ENCODE assay signal across 8 mouse cellular contexts in the genomic region with DNA sequence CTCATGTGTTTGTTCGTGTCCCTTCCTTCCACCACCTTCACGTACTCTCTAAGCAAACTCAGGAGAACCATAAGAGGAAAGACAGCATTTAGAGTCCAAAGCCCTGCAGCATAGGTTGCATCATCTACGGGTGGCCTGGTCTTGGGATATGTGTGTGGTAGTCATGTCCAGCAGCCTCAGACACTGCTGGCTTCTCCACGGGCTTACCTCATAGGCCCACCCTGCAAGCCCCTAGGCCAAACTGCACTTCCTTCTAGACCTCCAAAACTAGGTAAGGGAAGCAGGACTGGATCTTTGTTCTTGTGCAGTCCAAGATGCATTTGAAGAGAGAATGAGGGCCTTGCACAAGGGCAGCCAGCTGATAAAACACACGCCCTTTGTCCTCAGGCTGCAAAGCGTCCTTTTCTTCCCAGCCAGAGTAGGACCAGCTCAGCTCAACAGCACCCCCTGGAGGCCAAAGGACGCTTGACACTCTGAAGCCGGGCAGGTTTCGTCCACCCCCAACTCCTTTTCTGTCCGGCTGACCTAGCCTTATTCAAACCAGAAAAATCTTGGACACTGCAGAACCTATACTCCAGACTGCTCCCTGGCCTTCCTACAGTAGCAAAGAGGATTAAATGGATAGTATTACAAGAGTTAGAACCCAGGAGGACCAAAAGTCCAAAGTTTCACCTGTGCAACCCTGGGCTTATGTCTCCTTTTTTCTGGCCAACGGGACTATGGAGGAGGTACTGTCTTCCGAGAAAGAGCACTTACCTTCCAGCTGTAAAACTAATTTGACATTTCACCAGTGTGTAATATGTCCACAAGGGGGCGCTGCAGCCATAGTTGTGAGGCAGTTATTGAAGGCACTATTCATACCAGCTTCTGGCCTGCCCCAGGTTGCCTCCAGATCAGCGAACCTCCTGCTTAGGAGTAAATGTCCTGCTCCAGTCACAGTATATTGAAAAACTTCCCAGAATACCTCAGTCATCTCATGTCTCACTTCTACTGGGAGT. TPM values are rescaled to one million over a fixed set of nuclear protein-coding genes. Genes with fewer than 3 reads are reported as not detected.
A peak's percentile ranks its signal among the peaks of the same experiment; 100 is the strongest.
DNase-seq lines count a peak whose midpoint lies in the region; ATAC-seq and TF ChIP-seq lines count a peak whose summit lies in the region.

No protein-coding gene starts in this region.

- H3K4me3 ChIP-seq in embryonic fibroblast, embryonic 13.5 days (ENCODE audit: insufficient read depth, low read length) = no peak overlapping the region
- no peak overlapping the region for H3K4me3 ChIP-seq in heart, embryonic 15.5 days

- no peaks in the 10 kb centered on the region for H3K36me3 ChIP-seq in heart, embryonic 15.5 days

- no peaks in the 10 kb centered on the region for H3K4me1 ChIP-seq in embryonic fibroblast, embryonic 13.5 days (ENCODE audit: control insufficient read depth, insufficient read depth, low read length)
- H3K4me1 ChIP-seq in heart, embryonic 15.5 days (replicated peaks) = peaks cover 17% of the 10 kb centered on the region

- DNase-seq in CD4-positive helper T cell, adult 2 months (ENCODE audit: low read depth, low spot score) = peak; percentile 42
- peak; percentile 77 to 79 for DNase-seq in adrenal gland, postnatal 36 days
- DNase-seq in kidney, postnatal 4 days = peak; percentile 86 to 87
- peak; percentile 73 to 80 for DNase-seq in lung, adult 18-20 months
- peak; percentile 84 for DNase-seq in ovary, postnatal 14 days (ENCODE audit: low spot score)
- DNase-seq in thymus, postnatal 36 days = peak; percentile 23 to 33

- no peak for TF ChIP-seq POLR2A in embryonic fibroblast, embryonic 13.5 days (IDR thresholded peaks at IDR 0.05; ENCODE audit: low read depth, low read length)

- 25% methylated on average over 14 of the region's 14 CpGs for WGBS in heart, embryonic 15.5 days

- H3K27ac ChIP-seq in embryonic fibroblast, embryonic 13.5 days (ENCODE audit: insufficient read depth, low read length) = no peak overlapping the region
- H3K27ac ChIP-seq in heart, embryonic 15.5 days = peak overlapping the region; percentile 34; the same call in 1 of the 2 replicates

- no peaks in the 10 kb centered on the region for H3K27me3 ChIP-seq in heart, embryonic 15.5 days

- H3K9me3 ChIP-seq in heart, embryonic 15.5 days (replicated peaks) = no peaks in the 10 kb centered on the region

- TF ChIP-seq CTCF in embryonic fibroblast, embryonic 13.5 days (IDR thresholded peaks at IDR 0.05; ENCODE audit: borderline replicate concordance, insufficient read depth, low read length) = peak; percentile 92

- no peak for ATAC-seq in heart, embryonic 15.5 days (replicated peaks; ENCODE audit: insufficient number of reproducible peaks, insufficient read depth, low FRiP score, low read depth)

- H3K4me2 ChIP-seq in heart, embryonic 15.5 days = peak overlapping the region; percentile 30; the same call in 1 of the 2 replicates

- H3K9ac ChIP-seq in heart, embryonic 15.5 days = no peak overlapping the region

RNA-seq across cellular contexts. Expression of a gene that starts 20.6 kb away (rescaled TPM):
- total RNA-seq in adrenal gland, postnatal 36 days (2021) = 1 to 10 TPM; 3.9 to 6.8 TPM
- polyA plus RNA-seq in embryonic fibroblast, embryonic 13.5 days (2011; ENCODE audit: insufficient read length, low read depth, missing spikeins) = 4.7 and 10.8 TPM in 2 replicates
- 42.6 and 82.2 TPM in 2 replicates for polyA plus RNA-seq in heart, embryonic 15.5 days (2015; fragmentation: Nextera tagmentation; extraction: Ambion mirVana)

RNA-seq across cellular contexts. Expression of a gene that starts 24.0 kb away (rescaled TPM):
- total RNA-seq in adrenal gland, postnatal 36 days (2021) = not detected
- polyA plus RNA-seq in embryonic fibroblast, embryonic 13.5 days (2011; ENCODE audit: insufficient read length, low read depth, missing spikeins) = not detected in 2 replicates
- polyA plus RNA-seq in heart, embryonic 15.5 days (2015; fragmentation: Nextera tagmentation; extraction: Ambion mirVana) = not detected in 2 replicates

RNA-seq across cellular contexts. Expression of a gene that starts 33.3 kb away (rescaled TPM):
- total RNA-seq in adrenal gland, postnatal 36 days (2021) = not detected
- not detected in 2 replicates for polyA plus RNA-seq in embryonic fibroblast, embryonic 13.5 days (2011; ENCODE audit: insufficient read length, low read depth, missing spikeins)
- 4.2 and 20.2 TPM in 2 replicates for polyA plus RNA-seq in heart, embryonic 15.5 days (2015; fragmentation: Nextera tagmentation; extraction: Ambion mirVana)

RNA-seq across cellular contexts. Expression of a gene that starts 38.3 kb away (rescaled TPM):
- total RNA-seq in adrenal gland, postnatal 36 days (2021) = under 1 TPM; 0.23 to 0.36 TPM
- not detected in 2 replicates for polyA plus RNA-seq in embryonic fibroblast, embryonic 13.5 days (2011; ENCODE audit: insufficient read length, low read depth, missing spikeins)
- 3.0 and 4.8 TPM in 2 replicates for polyA plus RNA-seq in heart, embryonic 15.5 days (2015; fragmentation: Nextera tagmentation; extraction: Ambion mirVana)

RNA-seq across cellular contexts. Expression of a gene that starts 47.7 kb away (rescaled TPM):
- not detected for total RNA-seq in adrenal gland, postnatal 36 days (2021)
- not detected in 2 replicates for polyA plus RNA-seq in embryonic fibroblast, embryonic 13.5 days (2011; ENCODE audit: insufficient read length, low read depth, missing spikeins)
- 0.45 and 0.62 TPM in 2 replicates for polyA plus RNA-seq in heart, embryonic 15.5 days (2015; fragmentation: Nextera tagmentation; extraction: Ambion mirVana)

Comparison
In these comparisons a context has a peak if more than half of its experiments do, and no peak if none do; other contexts are left out.
1. DNase-seq: peak in every context shown above with its lines; median percentile 86 in kidney, postnatal 4 days; 84 in ovary, postnatal 14 days; 78 in adrenal gland, postnatal 36 days; 76 in lung, adult 18-20 months; 42 in CD4-positive helper T cell, adult 2 months; 28 in thymus, postnatal 36 days.